Mouse (Mus musculus) brain, embryonic 14.5 days (tissue): ENCODE measurements around the gene March10.

Source experiments
- CTCF ChIP-seq: fragments of 200-500 bp; IDR thresholded peaks from 2 replicates; pipeline ENCODE4 v1.5.1; 2012; ENCODE audit warnings: inconsistent platforms, mild to moderate bottlenecking, moderate library complexity, borderline replicate concordance; ENCODE audit not compliant: insufficient read depth, insufficient read length; ENCODE audit errors: extremely low read depth
- POLR2A ChIP-seq: fragments of 200-500 bp; IDR thresholded peaks from 2 replicates; pipeline ENCODE4 v1.6.1; 2012; ENCODE audit warnings: mild to moderate bottlenecking, inconsistent platforms, borderline replicate concordance; ENCODE audit not compliant: poor library complexity, insufficient read depth, insufficient read length, severe bottlenecking; ENCODE audit errors: extremely low read depth

DNA sequence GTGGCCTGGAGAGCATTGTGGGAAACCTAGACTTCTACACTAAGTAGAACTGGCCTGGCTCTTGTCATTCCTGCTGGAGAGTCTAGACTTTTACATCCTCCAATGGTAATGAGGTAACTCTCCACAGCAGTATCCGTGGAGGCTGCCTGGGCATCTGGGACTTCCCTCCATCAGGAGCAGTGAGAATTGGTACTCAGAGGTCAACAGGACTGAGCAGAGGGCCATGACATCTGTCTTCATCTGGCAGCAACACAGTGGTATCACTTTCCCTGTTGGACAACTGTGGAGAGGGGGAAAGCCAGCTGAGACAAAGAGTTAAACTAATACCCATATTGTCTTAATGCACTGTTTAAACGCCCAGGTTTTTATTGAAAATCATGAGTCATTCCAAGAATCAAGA, 26.2 kb upstream of the March10 start:
- TF ChIP-seq POLR2A (no peak), CTCF (no peak)
